Mouse (Mus musculus): ENCODE measurements around the gene Wdr66.

GRCm38 (mm10) chr5:123251834-123252233 is at the start of gene Wdr66:
- TF ChIP-seq POLR2A (IDR thresholded peaks at IDR 0.05; ENCODE audit: insufficient read depth, low read depth, low read length): no peak
- TF ChIP-seq CTCF (IDR thresholded peaks at IDR 0.05): peak; percentile 85
- no peak for TF ChIP-seq EP300 (IDR thresholded peaks at IDR 0.05; ENCODE audit: insufficient read depth, low read depth, low read length)
